Mouse (Mus musculus) hindbrain, postnatal 0 days (tissue): ENCODE results near the gene Cipc. TPM values are rescaled to one million over a fixed set of nuclear protein-coding genes. Genes with fewer than 3 reads are reported as not detected.

Experiments
- ATAC-seq: fragments of 200-750 bp; cut with Nextera tagmentation; 2 replicates; pipeline ENCODE4 v1.8.0; 2017; ENCODE audit warnings: mild to moderate bottlenecking, moderate TSS enrichment, moderate library complexity
- DNase-seq: peaks from one replicate; pipeline ENCODE4 v3.0.0-alpha.2; 2015; ENCODE audit warnings: low spot score
- H3K27ac ChIP-seq: fragments of 300-500 bp; sonication (generic); 2 replicates; pipeline ENCODE4 v1.5.1; 2014; ENCODE audit warnings: mild to moderate bottlenecking
- H3K27me3 ChIP-seq: fragments of 300-500 bp; sonication (generic); 2 replicates; pipeline ENCODE4 v1.6.1; 2014; ENCODE audit warnings: low read length, mixed read lengths; ENCODE audit not compliant: insufficient read depth
- H3K36me3 ChIP-seq: fragments of 300-500 bp; sonication (generic); 2 replicates; pipeline ENCODE4 v1.6.1; 2014; ENCODE audit warnings: low read length, mixed read lengths; ENCODE audit not compliant: insufficient read depth
- H3K4me1 ChIP-seq: fragments of 300-500 bp; sonication (generic); 2 replicates; pipeline ENCODE4 v1.6.1; 2014; ENCODE audit warnings: antibody characterized with exemption, low read length, mixed read lengths; ENCODE audit not compliant: insufficient read depth
- H3K4me2 ChIP-seq: fragments of 300-500 bp; sonication (generic); 2 replicates; pipeline ENCODE4 v1.6.1; 2014; ENCODE audit warnings: low read depth, mild to moderate bottlenecking, low read length, moderate library complexity, mixed read lengths
- H3K4me3 ChIP-seq: fragments of 300-500 bp; sonication (generic); 2 replicates; pipeline ENCODE4 v1.5.1; 2014; ENCODE audit warnings: low read length
- H3K9ac ChIP-seq: fragments of 300-500 bp; sonication (generic); replicated peaks from 2 replicates; pipeline ENCODE4 v1.6.1; 2014; ENCODE audit warnings: mild to moderate bottlenecking, low read length, moderate library complexity, mixed read lengths
- H3K9me3 ChIP-seq: fragments of 300-500 bp; sonication (generic); 2 replicates; pipeline ENCODE4 v1.6.1; 2016; ENCODE audit warnings: low read length, mixed read lengths
- CTCF ChIP-seq: IDR thresholded peaks from 2 replicates; pipeline ENCODE4 v1.5.1; 2016; ENCODE audit warnings: antibody characterized with exemption, control low read depth, low read depth
- WGBS: fragments of 180-500 bp; shearing (Covaris S2); extraction: QIAGEN DNeasy Blood & Tissue Kit; methylation state at CpG from one replicate; pipeline ENCODE4 v1.1.7; 2014; 5-methylcytosine and 5-hydroxymethylcytosine counted together
- polyA plus RNA-seq: library from polyadenylated mRNA; unstranded; fragments of >200 nt; fragmentation: Nextera tagmentation; extraction: Ambion mirVana; gene quantifications from 2 replicates; pipeline ENCODE4 v1.2.1, GENCODE M21; 2015
- total RNA-seq: library from RNA; depleted of rRNA; stranded (reverse); fragments of >200 nt; gene quantifications from 2 replicates; pipeline ENCODE4 v1.2.3, GENCODE M21; 2014

Cipc gene
- total and polyA plus RNA-seq, 2 experiments from 2014 or later = 27.6 to 55.6 TPM

DNA sequence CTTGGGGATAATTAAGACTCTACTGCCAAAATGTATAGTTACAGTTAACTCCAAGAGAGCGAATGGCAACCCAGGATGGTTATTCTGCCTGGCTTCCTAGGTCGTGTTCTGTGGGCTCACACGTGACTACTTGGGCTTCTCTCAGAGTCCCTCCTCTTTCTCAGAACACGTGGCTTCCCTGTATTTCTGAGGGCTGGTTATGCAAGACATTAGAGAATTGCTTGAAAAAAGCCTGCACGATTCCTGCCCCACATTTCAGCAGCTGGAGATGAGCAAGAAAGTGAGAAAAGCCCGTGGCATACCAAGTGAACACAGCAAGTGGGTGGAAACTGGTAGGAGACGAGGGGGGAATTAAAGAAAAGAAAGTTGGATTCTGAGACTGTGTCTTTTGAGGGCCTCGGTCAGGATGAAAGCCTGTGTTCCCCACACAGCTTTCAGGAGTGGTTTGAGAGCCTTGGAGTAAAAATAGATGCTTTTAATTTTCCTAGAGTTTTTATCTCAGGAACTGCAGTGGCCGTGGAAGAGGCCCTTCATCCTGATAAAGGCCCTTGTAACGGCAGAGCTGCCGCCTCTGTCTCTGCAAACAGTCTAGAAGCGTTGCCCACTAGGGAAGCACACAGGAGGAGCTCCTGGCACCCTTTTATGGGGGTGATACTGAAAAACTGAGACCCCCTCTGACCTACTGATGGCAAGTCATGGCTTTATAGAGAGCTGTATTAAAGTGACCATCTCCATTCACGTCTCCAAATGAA, 21.8 kb downstream of the Cipc start:
- Histone ChIP-seq H3K27ac (0 out of 2 replicates have a peak overlapping the region, but pooled peaks have one; percentile 27), H3K36me3 (peaks cover 1% of the 10 kb centered on the region; the same call in 1 of the 2 replicates), H3K9ac (no peak overlapping the region), H3K4me2 (no peak overlapping the region), H3K27me3 (no peaks in the 10 kb centered on the region), H3K9me3 (no peaks in the 10 kb centered on the region), H3K4me1 (peaks cover 10% of the 10 kb centered on the region), H3K4me3 (no peak overlapping the region)
- TF ChIP-seq CTCF = no peak
- DNase-seq (no peak), ATAC-seq (no peak)
- 62% methylated on average over 13 of the region's 13 CpGs for WGBS

DNA sequence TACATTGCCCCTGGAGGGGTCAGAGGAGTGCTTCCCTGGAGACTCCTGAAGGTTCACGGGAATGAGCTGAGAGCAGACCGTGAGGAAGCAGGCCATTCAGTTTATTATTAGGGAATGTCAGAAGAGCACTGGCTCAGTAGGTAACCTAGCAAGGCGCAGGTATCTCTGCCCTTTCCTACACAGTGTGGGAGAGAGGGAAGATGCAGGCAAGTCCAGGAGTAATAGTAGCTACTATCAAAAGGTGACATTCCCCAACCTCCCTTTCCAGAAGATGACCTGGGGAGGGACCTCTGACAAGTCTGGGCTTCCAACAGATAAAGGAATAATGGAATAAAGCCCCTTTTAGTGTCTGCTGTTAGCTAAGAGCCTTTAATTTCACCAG, 22.4 kb downstream of the Cipc start:
- Histone ChIP-seq H3K36me3 (no peaks in the 10 kb centered on the region), H3K4me3 (no peak overlapping the region), H3K9ac (no peak overlapping the region), H3K9me3 (no peaks in the 10 kb centered on the region), H3K4me1 (peaks cover 15% of the 10 kb centered on the region), H3K27me3 (no peaks in the 10 kb centered on the region), H3K27ac (0 out of 2 replicates have a peak overlapping the region, but pooled peaks have one; percentile 27), H3K4me2 (no peak overlapping the region)
- no peak for TF ChIP-seq CTCF
- DNase-seq (no peak), ATAC-seq (no peak)
- 55% methylated on average over 3 of the region's 3 CpGs for WGBS

- DNase-seq = no peak
- 93% methylated on average over 7 of the region's 7 CpGs for WGBS
Observed at GRCm38 (mm10) chr12:86971089-86971488, 24.2 kb downstream of the Cipc start.

GRCm38 (mm10) chr12:86973216-86973615, 26.4 kb downstream of the Cipc start:
- peak; percentile 24; the same call in 1 of the 2 replicates for ATAC-seq
- peak; percentile 81 for DNase-seq
- peaks cover 28% of the 10 kb centered on the region for H3K4me1 ChIP-seq
- no peak overlapping the region for H3K4me2 ChIP-seq
- H3K36me3 ChIP-seq = no peaks in the 10 kb centered on the region
- H3K9ac ChIP-seq = no peak overlapping the region
- no peak for TF ChIP-seq CTCF
- peak overlapping the region; percentile 69 for H3K27ac ChIP-seq
- no peaks in the 10 kb centered on the region for H3K9me3 ChIP-seq
- WGBS = 28% methylated on average over 7 of the region's 7 CpGs
- H3K4me3 ChIP-seq = no peak overlapping the region
- H3K27me3 ChIP-seq = no peaks in the 10 kb centered on the region

More at GRCm38 (mm10) chr12:86971089-86971488, 24.2 kb downstream of the Cipc start:
- TF ChIP-seq CTCF = no peak
- Histone ChIP-seq H3K4me3 (no peak overlapping the region), H3K27me3 (no peaks in the 10 kb centered on the region), H3K27ac (no peak overlapping the region), H3K36me3 (no peaks in the 10 kb centered on the region), H3K4me1 (peaks cover 24% of the 10 kb centered on the region), H3K9me3 (no peaks in the 10 kb centered on the region), H3K9ac (no peak overlapping the region), H3K4me2 (no peak overlapping the region)
- ATAC-seq = no peak

DNA sequence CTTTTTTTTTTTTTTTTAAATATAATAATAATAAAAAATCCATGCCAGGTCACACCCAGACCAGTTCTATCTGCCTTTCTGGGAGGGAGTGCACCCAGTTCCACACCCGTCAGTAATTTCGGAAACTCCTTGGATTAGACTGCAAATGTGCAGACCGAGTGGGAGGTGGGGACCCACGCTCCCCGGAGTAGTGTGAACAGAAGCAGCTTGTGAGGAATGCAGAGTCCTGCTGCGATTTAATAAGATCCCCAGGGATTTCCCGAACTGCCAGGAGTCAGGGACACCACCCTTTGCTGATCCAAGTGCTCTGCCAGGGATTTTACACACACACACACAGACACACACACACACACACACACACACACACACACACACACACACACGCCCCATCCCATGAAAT, 26.9 kb downstream of the Cipc start:
- Histone ChIP-seq H3K4me2 (0 out of 2 replicates have a peak overlapping the region, but pooled peaks have one; percentile 62), H3K36me3 (no peaks in the 10 kb centered on the region), H3K4me1 (peaks cover 28% of the 10 kb centered on the region), H3K4me3 (no peak overlapping the region), H3K9me3 (no peaks in the 10 kb centered on the region), H3K9ac (peak overlapping the region; percentile 52), H3K27ac (peak overlapping the region; percentile 69; the same call in 1 of the 2 replicates), H3K27me3 (no peaks in the 10 kb centered on the region)
- TF ChIP-seq CTCF = no peak
- no peak for DNase-seq
- 23% methylated on average over 8 of the region's 8 CpGs for WGBS
- no peak for ATAC-seq

- 3% methylated on average over 40 of the region's 40 CpGs for WGBS
- H3K9me3 ChIP-seq = no peaks in the 10 kb centered on the region
- H3K27me3 ChIP-seq = no peaks in the 10 kb centered on the region
- peaks cover 28% of the 10 kb centered on the region for H3K4me1 ChIP-seq
- ATAC-seq (peak; percentile 81), DNase-seq (peak; percentile 75)
- no peaks in the 10 kb centered on the region for H3K36me3 ChIP-seq
- peak; percentile 77 for TF ChIP-seq CTCF
- peak overlapping the region; percentile 69 for H3K27ac ChIP-seq
- H3K9ac ChIP-seq = peak overlapping the region; percentile 52
- H3K4me2 ChIP-seq = peak overlapping the region; percentile 62
- peak overlapping the region; percentile 31 for H3K4me3 ChIP-seq
Observed at GRCm38 (mm10) chr12:86974387-86975288, 27.8 kb downstream of the Cipc start.
